Comparison of ENCODE assay signal across 21 mouse cellular contexts in the genomic region with DNA sequence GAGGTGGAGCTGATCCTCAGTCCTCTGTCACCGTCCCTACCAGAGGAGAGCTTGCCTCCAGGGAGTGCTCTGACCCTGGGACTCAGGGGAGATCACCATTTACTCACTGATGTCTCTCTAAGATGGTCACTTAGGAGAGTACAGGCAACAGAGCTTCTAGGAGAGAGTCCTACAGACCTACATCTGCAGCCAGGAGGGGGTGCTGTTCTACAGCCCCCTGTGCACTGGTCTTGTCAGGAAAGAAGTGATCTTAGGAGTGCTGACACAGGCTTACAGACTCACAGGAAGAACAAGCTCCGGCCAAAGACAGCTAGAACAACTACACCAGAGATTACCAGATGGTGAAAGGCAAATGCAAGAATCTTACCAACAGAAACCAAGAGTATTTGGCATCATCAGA. TPM values are rescaled to one million over a fixed set of nuclear protein-coding genes. Genes with fewer than 3 reads are reported as not detected.
DNase-seq lines count a peak whose midpoint lies in the region; ATAC-seq and TF ChIP-seq lines count a peak whose summit lies in the region.
"Had no signal": no experiment of that assay in that cellular context is flagged by ENCODE, and none has a peak within 500 bp of the region (broad histone marks: within the 10 kb centered on the region; RNA-seq: fewer than 3 reads in every experiment).

No protein-coding gene starts in this region.

- H3K79me2 ChIP-seq in CH12.LX (replicated peaks; ENCODE audit: control insufficient read depth, extremely low read depth, insufficient read depth, poor library complexity, severe bottlenecking): no peaks in the 10 kb centered on the region

- in situ Hi-C loops in CH12.LX (cut with MboI; ENCODE audit: low pct_ligation_motif_present, low pct_unique_long_range_greater_than_20kb, low sequenced_read_pairs): loop anchor here (25.0 kb wide), 1 partner anchor 175 kb away; no protein-coding TSS in a partner anchor

- TF ChIP-seq EP300 in CH12.LX (IDR thresholded peaks at IDR 0.05; ENCODE audit: low read length): no peak

- intact Hi-C loops in left cerebral cortex, adult 2 months (cut with DNase I): no loop called here

- H3K4me1 ChIP-seq in limb, embryonic 11.5 days (ENCODE audit: control insufficient read depth, insufficient read depth, low read length): no peaks in the 10 kb centered on the region
- H3K4me1 ChIP-seq in limb, embryonic 10.5 days: no peaks in the 10 kb centered on the region
- no peaks in the 10 kb centered on the region for H3K4me1 ChIP-seq in CH12.LX (ENCODE audit: control insufficient read depth in 1 of 2, insufficient read depth in 2 of 2)
- H3K4me1 ChIP-seq in forebrain, embryonic 10.5 days: no peaks in the 10 kb centered on the region
- H3K4me1 ChIP-seq: embryonic facial prominence, embryonic 13.5 days; liver, embryonic 15.5 days; midbrain, embryonic 10.5 days had no signal

- peak; percentile 26 to 27 for DNase-seq in adrenal gland, adult 18-20 months (ENCODE audit: low spot score in 2 of 2)
- DNase-seq in adrenal gland, adult 8-10 months: no peak
- DNase-seq in limb, embryonic 11.5 days (ENCODE audit: low spot score): peak; percentile 21
- DNase-seq in limb, embryonic 10.5 days (ENCODE audit: low spot score): no peak
- DNase-seq in CH12.LX (ENCODE audit: extremely low read depth): peak; percentile 54
- peak; percentile 41 for DNase-seq in adrenal gland, postnatal 14 days
- no peak for DNase-seq in forebrain, embryonic 10.5 days (ENCODE audit: extremely low spot score, low spot score)
- DNase-seq in left cerebral cortex, adult 2 months (ENCODE audit: extremely low spot score in 1 of 2, low spot score in 2 of 2): no peak
- DNase-seq: cerebellum, adult 11-12 months; forebrain, postnatal 0 days; heart, postnatal 14 days; right cerebral cortex, postnatal 25 days had no signal

- no peak for ATAC-seq in limb, embryonic 11.5 days (ENCODE audit: insufficient number of reproducible peaks, low FRiP score, low TSS enrichment, low read depth)

- TF ChIP-seq RAD21 in CH12.LX (IDR thresholded peaks at IDR 0.05; ENCODE audit: low read depth, low read length): peak; percentile 68

- TF ChIP-seq CTCF in CH12.LX (conservative IDR thresholded peaks at IDR 0.05 in 1 of 2, IDR thresholded peaks at IDR 0.05 in 1 of 2; ENCODE audit: low read depth in 2 of 2, low read length in 2 of 2): peak; percentile 52 to 72
- TF ChIP-seq CTCF in left cerebral cortex, adult 2 months (IDR thresholded peaks at IDR 0.05): no peak; the same call in 1 of the 2 replicates

- no peak overlapping the region for H3K9ac ChIP-seq in limb, embryonic 11.5 days (ENCODE audit: low read length)
- no peak overlapping the region for H3K9ac ChIP-seq in CH12.LX (ENCODE audit: insufficient read depth, low read depth)
- H3K9ac ChIP-seq: embryonic facial prominence, embryonic 13.5 days; forebrain, postnatal 0 days; liver, embryonic 15.5 days had no signal

- no peak overlapping the region for H3K27ac ChIP-seq in limb, embryonic 11.5 days (replicated peaks; ENCODE audit: low read depth, low read length)
- H3K27ac ChIP-seq in limb, embryonic 10.5 days: no peak overlapping the region
- H3K27ac ChIP-seq in CH12.LX (ENCODE audit: insufficient read depth, low read depth): no peak overlapping the region
- H3K27ac ChIP-seq in forebrain, embryonic 10.5 days: no peak overlapping the region
- no peak overlapping the region for H3K27ac ChIP-seq in left cerebral cortex, adult 2 months
- H3K27ac ChIP-seq: embryonic facial prominence, embryonic 13.5 days; liver, embryonic 15.5 days; midbrain, embryonic 10.5 days had no signal

- dilution Hi-C loops in CH12.LX (cut with MboI; ENCODE audit: extremely low pct_ligation_motif_present, extremely low pct_unique_long_range_greater_than_20kb, low sequenced_read_pairs): no loop called here

- no peak for TF ChIP-seq POLR2A in CH12.LX (IDR thresholded peaks at IDR 0.05; ENCODE audit: low read depth, low read length)

- no peaks in the 10 kb centered on the region for H3K27me3 ChIP-seq in limb, embryonic 11.5 days (ENCODE audit: control insufficient read depth, insufficient read depth, low read length)
- no peaks in the 10 kb centered on the region for H3K27me3 ChIP-seq in limb, embryonic 10.5 days (ENCODE audit: low read depth, poor library complexity, severe bottlenecking)
- no peaks in the 10 kb centered on the region for H3K27me3 ChIP-seq in CH12.LX (replicated peaks)
- H3K27me3 ChIP-seq in forebrain, embryonic 10.5 days (ENCODE audit: poor library complexity, severe bottlenecking): no peaks in the 10 kb centered on the region
- H3K27me3 ChIP-seq: embryonic facial prominence, embryonic 13.5 days; liver, embryonic 15.5 days had no signal

- H3K4me3 ChIP-seq in limb, embryonic 11.5 days (ENCODE audit: low read depth, low read length): no peak overlapping the region
- no peak overlapping the region for H3K4me3 ChIP-seq in limb, embryonic 10.5 days
- no peak overlapping the region for H3K4me3 ChIP-seq in CH12.LX (replicated peaks in 1 of 3; ENCODE audit: low read depth in 2 of 3, low read length in 2 of 3, poor library complexity in 1 of 3)
- H3K4me3 ChIP-seq in forebrain, embryonic 10.5 days: no peak overlapping the region
- H3K4me3 ChIP-seq in left cerebral cortex, adult 2 months: no peak overlapping the region
- H3K4me3 ChIP-seq: embryonic facial prominence, embryonic 13.5 days; liver, embryonic 15.5 days; midbrain, embryonic 10.5 days had no signal

- H3K9me3 ChIP-seq in limb, embryonic 11.5 days (ENCODE audit: control insufficient read depth, low read length): no peaks in the 10 kb centered on the region
- no peaks in the 10 kb centered on the region for H3K9me3 ChIP-seq in limb, embryonic 10.5 days (replicated peaks)
- no peaks in the 10 kb centered on the region for H3K9me3 ChIP-seq in CH12.LX (replicated peaks; ENCODE audit: low read length)
- no peaks in the 10 kb centered on the region for H3K9me3 ChIP-seq in forebrain, embryonic 10.5 days
- H3K9me3 ChIP-seq: embryonic facial prominence, embryonic 13.5 days; liver, embryonic 15.5 days; midbrain, embryonic 10.5 days had no signal

- WGBS in limb, embryonic 11.5 days: 61% methylated on average over 2 of the region's 2 CpGs
- 56% methylated on average over 2 of the region's 2 CpGs for WGBS in limb, embryonic 10.5 days
- WGBS in forebrain, embryonic 10.5 days: 65% methylated on average over 2 of the region's 2 CpGs

- H3K4me2 ChIP-seq in limb, embryonic 11.5 days (ENCODE audit: low read depth, severe bottlenecking): no peak overlapping the region
- no peak overlapping the region for H3K4me2 ChIP-seq in CH12.LX (ENCODE audit: insufficient read depth, low read depth, poor library complexity, severe bottlenecking)
- H3K4me2 ChIP-seq: embryonic facial prominence, embryonic 13.5 days; liver, embryonic 15.5 days had no signal

- H3K36me3 ChIP-seq in limb, embryonic 11.5 days (ENCODE audit: control insufficient read depth, insufficient read depth, low read length): no peaks in the 10 kb centered on the region
- H3K36me3 ChIP-seq in limb, embryonic 10.5 days: no peaks in the 10 kb centered on the region
- no peaks in the 10 kb centered on the region for H3K36me3 ChIP-seq in CH12.LX (replicated peaks in 1 of 2; ENCODE audit: control insufficient read depth in 1 of 2, insufficient read depth in 1 of 2, low read length in 1 of 2)
- no peaks in the 10 kb centered on the region for H3K36me3 ChIP-seq in forebrain, embryonic 10.5 days (replicated peaks)
- H3K36me3 ChIP-seq: embryonic facial prominence, embryonic 13.5 days; liver, embryonic 15.5 days; midbrain, embryonic 10.5 days had no signal

RNA-seq across cellular contexts. Expression of a gene that starts 9.1 kb away (rescaled TPM):
- total RNA-seq in adrenal gland, adult 18-20 months (2021): not detected
- total RNA-seq in adrenal gland, adult 8-10 months (2022): not detected
- not detected in 2 replicates for polyA plus RNA-seq in limb, embryonic 11.5 days (2014; fragmentation: Nextera tagmentation; extraction: Ambion mirVana)
- not detected in 2 replicates for polyA plus RNA-seq in limb, embryonic 10.5 days (2016; fragmentation: Nextera tagmentation; extraction: Ambion mirVana)
- total RNA-seq in CH12.LX (2012; rRNA removed) (not detected in 2 replicates), CH12.LX (2014; rRNA removed) (not detected in 2 replicates)
- polyA plus RNA-seq in CH12.LX (2012; ENCODE audit: insufficient read length, low read depth): not detected in 2 replicates
- total RNA-seq in adrenal gland, postnatal 14 days (2021): not detected in 2 replicates
- polyA plus RNA-seq in forebrain, embryonic 10.5 days (2016; fragmentation: Nextera tagmentation; extraction: Ambion mirVana): not detected in 2 replicates
- not detected for total RNA-seq in left cerebral cortex, adult 2 months (2021)
- total RNA-seq: forebrain, postnatal 0 days; heart, postnatal 14 days; layer of hippocampus, postnatal 14 days had no signal
- polyA plus RNA-seq: C2C12; embryonic facial prominence, embryonic 13.5 days; gonadal fat pad, adult 2 months; intestine, embryonic 14.5 days; liver, embryonic 15.5 days; midbrain, embryonic 10.5 days; neural tube, embryonic 14.5 days; stomach, embryonic 14.5 days had no signal

RNA-seq across cellular contexts. Expression of a gene that starts 17.6 kb away (rescaled TPM):
- not detected for total RNA-seq in adrenal gland, adult 18-20 months (2021)
- total RNA-seq in adrenal gland, adult 8-10 months (2022): not detected
- polyA plus RNA-seq in limb, embryonic 11.5 days (2014; fragmentation: Nextera tagmentation; extraction: Ambion mirVana): not detected in 2 replicates
- not detected in 2 replicates for polyA plus RNA-seq in limb, embryonic 10.5 days (2016; fragmentation: Nextera tagmentation; extraction: Ambion mirVana)
- total RNA-seq in CH12.LX (2012; rRNA removed) (not detected in 2 replicates), CH12.LX (2014; rRNA removed) (not detected in 2 replicates)
- polyA plus RNA-seq in CH12.LX (2012; ENCODE audit: insufficient read length, low read depth): not detected in 2 replicates
- total RNA-seq in adrenal gland, postnatal 14 days (2021): not detected in 2 replicates
- polyA plus RNA-seq in forebrain, embryonic 10.5 days (2016; fragmentation: Nextera tagmentation; extraction: Ambion mirVana): not detected in 2 replicates
- total RNA-seq in left cerebral cortex, adult 2 months (2021): not detected
- total RNA-seq: forebrain, postnatal 0 days; heart, postnatal 14 days; layer of hippocampus, postnatal 14 days had no signal
- polyA plus RNA-seq: C2C12; embryonic facial prominence, embryonic 13.5 days; forebrain, postnatal 0 days; gonadal fat pad, adult 2 months; intestine, embryonic 14.5 days; liver, embryonic 15.5 days; midbrain, embryonic 10.5 days; neural tube, embryonic 14.5 days; stomach, embryonic 14.5 days had no signal

RNA-seq across cellular contexts. Expression of a gene that starts 40.3 kb away (rescaled TPM):
- not detected for total RNA-seq in adrenal gland, adult 18-20 months (2021)
- total RNA-seq in adrenal gland, adult 8-10 months (2022): not detected
- not detected in 2 replicates for polyA plus RNA-seq in limb, embryonic 11.5 days (2014; fragmentation: Nextera tagmentation; extraction: Ambion mirVana)
- polyA plus RNA-seq in limb, embryonic 10.5 days (2016; fragmentation: Nextera tagmentation; extraction: Ambion mirVana): not detected in 2 replicates
- total RNA-seq in CH12.LX (2012; rRNA removed) (not detected in 2 replicates), CH12.LX (2014; rRNA removed) (not detected in 2 replicates)
- polyA plus RNA-seq in CH12.LX (2012; ENCODE audit: insufficient read length, low read depth): not detected in 2 replicates
- not detected in 2 replicates for total RNA-seq in adrenal gland, postnatal 14 days (2021)
- not detected in 2 replicates for polyA plus RNA-seq in forebrain, embryonic 10.5 days (2016; fragmentation: Nextera tagmentation; extraction: Ambion mirVana)
- not detected for total RNA-seq in left cerebral cortex, adult 2 months (2021)
- total RNA-seq: forebrain, postnatal 0 days; heart, postnatal 14 days; layer of hippocampus, postnatal 14 days had no signal
- polyA plus RNA-seq: C2C12; embryonic facial prominence, embryonic 13.5 days; forebrain, postnatal 0 days; gonadal fat pad, adult 2 months; intestine, embryonic 14.5 days; liver, embryonic 15.5 days; midbrain, embryonic 10.5 days; neural tube, embryonic 14.5 days; stomach, embryonic 14.5 days had no signal

RNA-seq across cellular contexts. Expression of a gene that starts 46.5 kb away (rescaled TPM):
- not detected for total RNA-seq in adrenal gland, adult 18-20 months (2021)
- not detected for total RNA-seq in adrenal gland, adult 8-10 months (2022)
- polyA plus RNA-seq in limb, embryonic 11.5 days (2014; fragmentation: Nextera tagmentation; extraction: Ambion mirVana): not detected in 2 replicates
- not detected in 2 replicates for polyA plus RNA-seq in limb, embryonic 10.5 days (2016; fragmentation: Nextera tagmentation; extraction: Ambion mirVana)
- total RNA-seq in CH12.LX (2012; rRNA removed) (not detected in 2 replicates), CH12.LX (2014; rRNA removed) (not detected in 2 replicates)
- polyA plus RNA-seq in CH12.LX (2012; ENCODE audit: insufficient read length, low read depth): not detected in 2 replicates
- total RNA-seq in adrenal gland, postnatal 14 days (2021): not detected in 2 replicates
- not detected in 2 replicates for polyA plus RNA-seq in forebrain, embryonic 10.5 days (2016; fragmentation: Nextera tagmentation; extraction: Ambion mirVana)
- total RNA-seq in left cerebral cortex, adult 2 months (2021): not detected
- total RNA-seq: forebrain, postnatal 0 days; heart, postnatal 14 days; layer of hippocampus, postnatal 14 days had no signal
- polyA plus RNA-seq: C2C12; embryonic facial prominence, embryonic 13.5 days; forebrain, postnatal 0 days; gonadal fat pad, adult 2 months; intestine, embryonic 14.5 days; liver, embryonic 15.5 days; midbrain, embryonic 10.5 days; neural tube, embryonic 14.5 days; stomach, embryonic 14.5 days had no signal

Comparison
In these comparisons a context has a peak if more than half of its experiments do, and no peak if none do; other contexts are left out.
1. DNase-seq: peak in adrenal gland, adult 18-20 months (2 of 2), limb, embryonic 11.5 days (single experiment), CH12.LX (single experiment) and adrenal gland, postnatal 14 days (single experiment); none in adrenal gland, adult 8-10 months (single experiment), limb, embryonic 10.5 days (single experiment), forebrain, embryonic 10.5 days (single experiment) and left cerebral cortex, adult 2 months (0 of 2).